Mouse (Mus musculus) G1E (cell line): ENCODE measurements around the gene Syce1l.

Source experiments
- CTCF ChIP-seq: IDR thresholded peaks from 2 replicates; pipeline ENCODE4 v1.5.1; 2012; ENCODE audit warnings: low read depth, low read length, inconsistent platforms, mixed read lengths
- GATA1 ChIP-seq: IDR thresholded peaks from 2 replicates; pipeline ENCODE4 v1.6.1; 2012; ENCODE audit warnings: borderline replicate concordance, low read length, inconsistent platforms, mixed read lengths
- POLR2AphosphoS5 ChIP-seq: IDR thresholded peaks from 2 replicates; pipeline ENCODE4 v1.6.1; 2012; ENCODE audit warnings: low read depth, low read length, inconsistent platforms; ENCODE audit not compliant: insufficient replicate concordance

GRCm38 (mm10) chr8:113656681-113657298 lies 13.8 kb downstream of the Syce1l start:
- TF ChIP-seq CTCF (no peak), POLR2AphosphoS5 (no peak), GATA1 (no peak)
